In the genomic region with DNA sequence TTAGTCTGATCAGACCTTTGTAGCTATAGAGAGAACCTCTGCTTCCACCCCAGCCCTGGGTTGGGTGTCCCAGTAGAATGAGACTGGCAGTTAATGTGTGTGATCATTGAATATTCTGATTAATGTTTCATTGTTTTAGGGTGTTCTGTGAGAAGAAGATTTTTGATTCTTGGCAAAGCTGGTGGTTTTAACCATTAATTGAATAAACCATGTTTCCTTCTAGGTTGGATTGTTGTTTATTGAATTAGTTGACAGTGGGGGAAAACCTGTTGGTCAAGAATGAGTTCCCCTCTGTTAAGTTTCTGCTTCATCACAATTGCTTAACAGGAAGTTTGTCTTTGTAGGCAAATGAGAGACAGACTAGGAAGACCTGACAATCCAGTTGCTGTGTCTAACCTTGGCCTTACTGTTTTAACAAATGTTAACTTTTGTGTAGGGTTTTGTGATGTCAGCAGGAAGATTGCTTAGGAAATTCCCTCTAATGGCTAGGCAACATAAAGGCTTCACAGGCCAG, we compare ENCODE assay signal across 17 mouse cellular contexts. TPM values are rescaled to one million over a fixed set of nuclear protein-coding genes. Genes with fewer than 3 reads are reported as not detected.
DNase-seq lines count a peak whose midpoint lies in the region; ATAC-seq and TF ChIP-seq lines count a peak whose summit lies in the region.
"Had no signal": no experiment of that assay in that cellular context is flagged by ENCODE, and none has a peak within 500 bp of the region (broad histone marks: within the 10 kb centered on the region; RNA-seq: fewer than 3 reads in every experiment).

No protein-coding gene starts in this region.

- DNase-seq in heart, postnatal 0 days (ENCODE audit: low spot score) = no peak
- no peak for DNase-seq in heart, postnatal 36 days
- no peak for DNase-seq in liver, postnatal 0 days
- DNase-seq in liver = no peak
- DNase-seq in gastrocnemius, postnatal 25 days = no peak
- DNase-seq in adipocyte (ENCODE audit: low spot score) = no peak
- no peak for DNase-seq in frontal cortex, postnatal 25 days (ENCODE audit: low spot score in 2 of 2)
- DNase-seq: adrenal gland, adult 2 months; cerebellum, adult 11-12 months; heart, adult 11 months; left cerebral cortex, postnatal 4 days; liver, embryonic 13.5 days had no signal

- ATAC-seq in heart, postnatal 0 days (ENCODE audit: insufficient read depth, low read depth) = no peak
- no peak for ATAC-seq in liver, postnatal 0 days
- peak; percentile 74 for ATAC-seq in megakaryocyte, adult 5-6 weeks (ENCODE audit: poor library complexity, severe bottlenecking)
- ATAC-seq: midbrain, embryonic 13.5 days had no signal

- TF ChIP-seq EP300 in heart, postnatal 0 days (IDR thresholded peaks at IDR 0.05; ENCODE audit: low read depth) = no peak
- TF ChIP-seq EP300 in liver, postnatal 0 days (IDR thresholded peaks at IDR 0.05; ENCODE audit: low read depth) = no peak

- no peaks in the 10 kb centered on the region for H3K36me3 ChIP-seq in heart, postnatal 0 days (replicated peaks; ENCODE audit: control insufficient read depth, insufficient read depth, low read length)
- no peaks in the 10 kb centered on the region; the same call in 1 of the 2 replicates for H3K36me3 ChIP-seq in liver, postnatal 0 days (replicated peaks; ENCODE audit: insufficient read depth, low read length)
- H3K36me3 ChIP-seq: embryonic facial prominence, embryonic 13.5 days; hindbrain, embryonic 12.5 days; liver, embryonic 13.5 days; midbrain, embryonic 13.5 days had no signal

- no peak for TF ChIP-seq CTCF in heart, postnatal 0 days (IDR thresholded peaks at IDR 0.05; ENCODE audit: low read depth)
- no peak for TF ChIP-seq CTCF in liver, postnatal 0 days (IDR thresholded peaks at IDR 0.05; ENCODE audit: low read depth)

- intact Hi-C loops in heart, postnatal 36 days (cut with DNase I) = loop anchor here (2.0 kb wide), 1 partner anchor 35 kb away; no protein-coding TSS in a partner anchor

- no peaks in the 10 kb centered on the region for H3K9me3 ChIP-seq in heart, postnatal 0 days (replicated peaks; ENCODE audit: control insufficient read depth, low read length)
- H3K9me3 ChIP-seq in liver, postnatal 0 days (ENCODE audit: low read length) = no peaks in the 10 kb centered on the region
- H3K9me3 ChIP-seq: embryonic facial prominence, embryonic 13.5 days; forebrain, embryonic 12.5 days; hindbrain, embryonic 12.5 days; liver, embryonic 13.5 days; midbrain, embryonic 13.5 days had no signal

- no peak overlapping the region for H3K4me3 ChIP-seq in heart, postnatal 0 days (ENCODE audit: low read depth, low read length)
- H3K4me3 ChIP-seq in liver, postnatal 0 days (ENCODE audit: low read depth, low read length) = no peak overlapping the region
- H3K4me3 ChIP-seq: embryonic facial prominence, embryonic 13.5 days; forebrain, embryonic 12.5 days; hindbrain, embryonic 12.5 days; liver, embryonic 13.5 days; midbrain, embryonic 13.5 days had no signal

- no peak overlapping the region for H3K4me2 ChIP-seq in heart, postnatal 0 days (ENCODE audit: low read depth, low read length)
- H3K4me2 ChIP-seq in liver, postnatal 0 days (ENCODE audit: low read depth, low read length) = no peak overlapping the region
- H3K4me2 ChIP-seq: embryonic facial prominence, embryonic 13.5 days; forebrain, embryonic 12.5 days; hindbrain, embryonic 12.5 days; liver, embryonic 13.5 days; midbrain, embryonic 13.5 days had no signal

- H3K4me1 ChIP-seq in heart, postnatal 0 days (ENCODE audit: control insufficient read depth, insufficient read depth) = peaks cover 35% of the 10 kb centered on the region
- peaks cover 23% of the 10 kb centered on the region for H3K4me1 ChIP-seq in liver, postnatal 0 days (ENCODE audit: insufficient read depth)
- H3K4me1 ChIP-seq: hindbrain, embryonic 12.5 days had no signal

- 0 out of 2 replicates have a peak overlapping the region, but pooled peaks have one; percentile 8 for H3K27ac ChIP-seq in heart, postnatal 0 days (ENCODE audit: low read depth)
- 0 out of 2 replicates have a peak overlapping the region, but pooled peaks have one; percentile 0 for H3K27ac ChIP-seq in liver, postnatal 0 days (ENCODE audit: low read depth)
- H3K27ac ChIP-seq: embryonic facial prominence, embryonic 13.5 days; forebrain, embryonic 12.5 days; hindbrain, embryonic 12.5 days; liver, embryonic 13.5 days; midbrain, embryonic 13.5 days had no signal

- no peak overlapping the region for H3K9ac ChIP-seq in heart, postnatal 0 days (replicated peaks; ENCODE audit: low read depth, low read length)
- H3K9ac ChIP-seq in liver, postnatal 0 days (replicated peaks) = no peak overlapping the region
- H3K9ac ChIP-seq: embryonic facial prominence, embryonic 13.5 days; forebrain, embryonic 12.5 days; hindbrain, embryonic 12.5 days; liver, embryonic 13.5 days; midbrain, embryonic 13.5 days had no signal

- H3K27me3 ChIP-seq in heart, postnatal 0 days (ENCODE audit: control insufficient read depth, insufficient read depth, low read length) = no peaks in the 10 kb centered on the region
- no peaks in the 10 kb centered on the region for H3K27me3 ChIP-seq in liver, postnatal 0 days (ENCODE audit: insufficient read depth, low read length)
- H3K27me3 ChIP-seq: embryonic facial prominence, embryonic 13.5 days; forebrain, embryonic 12.5 days; hindbrain, embryonic 12.5 days; liver, embryonic 13.5 days; midbrain, embryonic 13.5 days had no signal

RNA-seq across cellular contexts. Expression of gene Fbxw11, which starts 7.8 kb away (rescaled TPM):
- total RNA-seq in heart, postnatal 0 days (2014; rRNA removed; ENCODE audit: low replicate concordance) = 58.3 and 80.4 TPM in 2 replicates
- polyA plus RNA-seq in heart, postnatal 0 days (2015; fragmentation: Nextera tagmentation; extraction: Ambion mirVana) = 40.5 and 45.9 TPM in 2 replicates
- 10 to 100 TPM; 49.5 to 51.3 TPM for total RNA-seq in heart, postnatal 36 days (2021)
- 14.1 and 15.4 TPM in 2 replicates for polyA plus RNA-seq in liver, postnatal 0 days (2015; fragmentation: Nextera tagmentation; extraction: Ambion mirVana)
- 30.0 and 30.4 TPM in 2 replicates for total RNA-seq in megakaryocyte, adult 5-6 weeks (2015)
- 47.0 and 52.8 TPM in 2 replicates for total RNA-seq in megakaryocyte, adult 5-6 weeks (2017)
- 10 to 100 TPM; 41.5 to 52.7 TPM for total RNA-seq in gastrocnemius, postnatal 25 days (2021)
